Mouse (Mus musculus) hindbrain, embryonic 14.5 days (tissue): ENCODE measurements at regions not wholly inside any gene's neighbourhood (a gene's known extent, or its start where the extent isn't known, plus 50 kb on each side); places are given as distances from the start of the nearest gene placed in this dataset.

Experiments
- ATAC-seq: fragments of 200-750 bp; cut with Nextera tagmentation; 2 replicates; pipeline ENCODE4 v1.8.0; 2017; ENCODE audit warnings: moderate number of reproducible peaks, mild to moderate bottlenecking, moderate TSS enrichment, moderate library complexity; ENCODE audit not compliant: low FRiP score
- DNase-seq: peaks from one replicate; pipeline ENCODE4 v3.0.0-alpha.2; 2015; ENCODE audit warnings: low spot score
- H3K27ac ChIP-seq: fragments of 300-500 bp; sonication (generic); 2 replicates; pipeline ENCODE4 v1.5.1; 2014; ENCODE audit warnings: mild to moderate bottlenecking, moderate library complexity
- H3K27me3 ChIP-seq: fragments of 300-500 bp; sonication (generic); 2 replicates; pipeline ENCODE4 v1.6.1; 2014; ENCODE audit warnings: mild to moderate bottlenecking, low read length, mixed read lengths; ENCODE audit not compliant: control insufficient read depth, insufficient read depth
- H3K36me3 ChIP-seq: fragments of 300-500 bp; sonication (generic); replicated peaks from 2 replicates; pipeline ENCODE4 v1.6.1; 2014; ENCODE audit not compliant: control insufficient read depth, insufficient read depth
- H3K4me1 ChIP-seq: fragments of 300-500 bp; sonication (generic); replicated peaks from 2 replicates; pipeline ENCODE4 v1.6.1; 2014; ENCODE audit warnings: antibody characterized with exemption, low read length, mixed read lengths; ENCODE audit not compliant: control insufficient read depth, insufficient read depth
- H3K4me2 ChIP-seq: fragments of 300-500 bp; sonication (generic); replicated peaks from 2 replicates; pipeline ENCODE4 v1.6.1; 2014; ENCODE audit warnings: mild to moderate bottlenecking, moderate library complexity
- H3K4me3 ChIP-seq: fragments of 300-500 bp; sonication (generic); replicated peaks from 2 replicates; pipeline ENCODE4 v1.5.1; 2014; ENCODE audit warnings: mild to moderate bottlenecking, low read length
- H3K9ac ChIP-seq: fragments of 300-500 bp; sonication (generic); 2 replicates; pipeline ENCODE4 v1.6.1; 2014
- H3K9me3 ChIP-seq: fragments of 300-500 bp; sonication (generic); 2 replicates; pipeline ENCODE4 v1.6.1; 2016; ENCODE audit warnings: low read length; ENCODE audit not compliant: control insufficient read depth
- WGBS: fragments of 180-500 bp; shearing (Covaris S2); extraction: QIAGEN DNeasy Blood & Tissue Kit; methylation state at CpG from one replicate; pipeline ENCODE4 v1.1.7; 2014; 5-methylcytosine and 5-hydroxymethylcytosine counted together

DNA sequence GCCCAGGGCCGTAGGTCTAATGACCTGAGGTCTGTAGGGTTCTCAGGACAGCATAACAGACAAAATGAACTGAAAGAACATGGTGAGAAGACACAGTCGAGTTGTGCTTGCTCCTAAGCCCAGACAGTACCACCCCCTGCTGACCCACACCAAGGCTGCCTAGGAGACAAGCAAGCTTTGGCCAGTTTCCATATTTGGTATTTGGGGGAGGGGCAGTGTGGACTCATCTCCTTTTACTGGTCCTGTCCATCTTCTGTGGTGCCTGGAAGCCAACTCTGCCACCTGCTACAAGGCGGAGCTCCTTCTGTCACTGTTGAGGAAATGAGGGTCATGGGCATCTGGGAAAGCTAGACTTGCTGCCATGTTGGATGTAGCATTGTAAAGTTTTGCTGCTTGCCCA is 68.9 kb downstream of the Tex29 start:
- Histone ChIP-seq H3K27ac (no peak overlapping the region), H3K4me3 (no peak overlapping the region), H3K9ac (no peak overlapping the region), H3K9me3 (no peaks in the 10 kb centered on the region), H3K4me2 (no peak overlapping the region), H3K4me1 (peaks cover 22% of the 10 kb centered on the region), H3K36me3 (no peaks in the 10 kb centered on the region), H3K27me3 (peaks cover 6% of the 10 kb centered on the region; the same call in 1 of the 2 replicates)
- ATAC-seq (no peak), DNase-seq (no peak)
- WGBS, result 62% methylated on average over 3 of the region's 3 CpGs

DNA sequence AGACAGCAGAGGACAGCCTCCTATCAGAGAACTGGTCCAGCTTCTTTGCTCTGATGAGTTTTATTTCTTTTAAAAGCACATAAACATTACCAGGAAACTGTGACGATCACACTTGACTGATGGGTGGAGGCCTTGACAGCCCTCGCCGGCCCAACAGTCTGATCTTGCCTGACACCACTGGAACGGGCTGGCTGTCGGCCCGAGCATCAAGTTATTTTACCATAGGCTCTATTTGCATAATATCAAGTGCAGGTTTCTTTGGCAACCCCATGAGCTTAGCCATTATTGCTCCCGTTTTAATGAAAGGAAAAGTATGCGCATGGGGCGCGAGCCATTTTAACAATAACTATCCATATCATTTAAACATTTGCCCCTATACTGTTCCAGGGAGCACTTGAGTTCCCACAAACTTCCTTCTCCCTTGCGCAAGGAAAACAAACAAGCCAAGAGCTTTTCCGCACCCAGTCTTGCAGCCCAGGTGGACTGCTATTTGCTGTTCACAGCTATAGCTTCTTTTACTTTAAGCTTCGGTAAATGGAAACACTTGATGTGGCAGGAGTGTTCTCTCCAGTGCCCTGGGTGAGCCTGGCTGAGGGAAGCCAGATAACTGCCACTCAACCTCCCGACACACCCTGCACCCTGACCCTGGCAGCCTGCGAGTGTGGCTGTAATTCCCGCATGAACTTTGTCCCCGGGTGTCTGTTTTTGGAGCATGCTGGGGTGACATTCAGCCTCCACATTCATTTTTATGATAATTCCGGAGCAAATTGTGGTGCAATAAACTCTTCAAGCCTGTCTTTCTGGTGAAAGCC is 71.6 kb downstream of the Tex29 start:
- 0 out of 2 replicates have a peak overlapping the region, but pooled peaks have one; percentile 4 for H3K27ac ChIP-seq

DNA sequence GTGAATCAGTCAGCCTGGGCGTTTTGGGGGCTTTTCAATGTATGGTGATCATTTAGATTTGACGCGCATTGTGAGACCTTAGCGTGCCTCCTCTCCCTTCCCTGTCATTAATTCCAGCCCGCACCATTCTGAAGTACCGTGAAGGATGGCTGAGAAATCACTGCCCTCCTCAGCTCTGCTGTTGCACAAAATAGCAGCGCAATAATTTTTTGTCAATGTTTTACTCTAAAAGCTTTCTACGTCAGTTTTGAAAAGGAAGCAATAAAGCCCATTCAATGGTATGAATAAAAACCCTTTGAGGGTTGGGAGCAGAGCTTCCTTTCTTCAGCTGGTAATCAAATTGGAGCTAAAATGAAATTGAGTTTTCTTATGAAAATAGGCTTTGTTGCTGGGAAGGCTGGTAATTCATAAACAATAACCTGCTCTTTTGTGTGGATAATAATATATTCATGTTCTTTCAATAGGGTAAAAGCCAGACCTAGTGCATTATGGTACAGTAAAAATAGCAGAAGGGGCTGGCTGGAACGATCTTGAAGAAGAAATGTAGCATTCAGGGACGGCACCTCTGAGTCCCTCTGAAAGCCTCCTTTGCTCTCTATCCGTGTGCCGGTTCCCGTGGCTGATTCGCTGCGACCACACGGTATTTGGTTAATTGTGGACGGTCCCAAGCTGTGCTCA is 72.3 kb downstream of the Tex29 start:
- ATAC-seq (peak; percentile 41; the same call in 1 of the 2 replicates), DNase-seq (no peak)
- Histone ChIP-seq H3K9me3 (no peaks in the 10 kb centered on the region), H3K27ac (peak overlapping the region; percentile 4; the same call in 1 of the 2 replicates), H3K4me2 (peak overlapping the region; percentile 45), H3K36me3 (no peaks in the 10 kb centered on the region), H3K27me3 (peaks cover 6% of the 10 kb centered on the region; the same call in 1 of the 2 replicates), H3K4me3 (0 out of 2 replicates have a peak overlapping the region, but pooled peaks have one; percentile 13), H3K9ac (peak overlapping the region; percentile 32), H3K4me1 (peaks cover 40% of the 10 kb centered on the region)
- WGBS, result 20% methylated on average over 17 of the region's 17 CpGs

More for the DNA sequence above, 71.6 kb downstream of the Tex29 start:
- peaks cover 6% of the 10 kb centered on the region; the same call in 1 of the 2 replicates for H3K27me3 ChIP-seq
- no peaks in the 10 kb centered on the region for H3K36me3 ChIP-seq
- H3K4me3 ChIP-seq, result no peak overlapping the region
- peak overlapping the region; percentile 32 for H3K9ac ChIP-seq
- ATAC-seq, result no peak
- WGBS, result 38% methylated on average over 18 of the region's 18 CpGs
- peaks cover 40% of the 10 kb centered on the region for H3K4me1 ChIP-seq
- no peaks in the 10 kb centered on the region for H3K9me3 ChIP-seq
- peak overlapping the region; percentile 45 for H3K4me2 ChIP-seq
- no peak for DNase-seq

DNA sequence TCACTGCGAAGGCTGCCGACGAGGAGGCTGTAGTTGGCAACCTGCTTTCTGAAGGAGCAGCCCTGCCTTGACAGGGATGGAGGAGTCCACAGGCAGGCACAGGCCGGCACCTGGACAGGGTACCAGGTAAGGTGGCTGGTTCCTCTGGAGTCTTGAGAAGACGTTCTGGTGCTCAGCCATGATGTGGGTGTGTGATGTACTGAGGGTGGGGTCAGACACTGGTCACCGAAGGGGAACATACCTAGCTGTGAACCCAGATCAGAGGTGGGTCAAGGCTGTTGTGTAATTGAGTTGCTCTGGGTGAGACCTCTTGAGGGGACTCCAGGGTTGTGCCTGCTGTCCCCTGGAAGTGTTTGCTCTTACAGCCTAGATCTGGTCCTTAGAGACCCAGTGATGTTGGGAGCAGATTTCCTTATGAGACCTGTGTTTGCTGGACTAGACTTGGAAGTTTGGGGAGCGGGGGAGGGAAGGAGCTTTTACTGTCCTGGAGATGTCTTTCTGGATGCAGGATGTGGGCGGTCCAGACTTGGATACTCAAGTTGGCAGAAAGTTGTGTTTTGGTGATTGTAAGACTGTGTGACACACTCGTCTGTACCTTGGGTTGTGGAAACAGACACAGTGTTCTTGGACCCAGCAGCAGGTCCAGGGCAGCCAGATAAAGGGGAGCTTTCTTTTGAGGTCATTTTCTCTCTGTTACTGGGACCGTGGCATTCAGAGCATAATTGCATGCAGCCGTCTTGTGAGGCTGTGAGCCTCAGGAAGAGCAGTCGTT is 73.0 kb downstream of the Tex29 start:
- 0 out of 2 replicates have a peak overlapping the region, but pooled peaks have one; percentile 13 for H3K4me3 ChIP-seq
- 40% methylated on average over 12 of the region's 12 CpGs for WGBS
- H3K4me2 ChIP-seq, result peak overlapping the region; percentile 45
- ATAC-seq (no peak; the same call in 1 of the 2 replicates), DNase-seq (no peak)
- no peaks in the 10 kb centered on the region for H3K9me3 ChIP-seq
- no peaks in the 10 kb centered on the region for H3K36me3 ChIP-seq
- H3K27me3 ChIP-seq, result peaks cover 6% of the 10 kb centered on the region; the same call in 1 of the 2 replicates
- no peak overlapping the region for H3K9ac ChIP-seq
- no peak overlapping the region; the same call in 1 of the 2 replicates for H3K27ac ChIP-seq
- H3K4me1 ChIP-seq, result peaks cover 40% of the 10 kb centered on the region

DNA sequence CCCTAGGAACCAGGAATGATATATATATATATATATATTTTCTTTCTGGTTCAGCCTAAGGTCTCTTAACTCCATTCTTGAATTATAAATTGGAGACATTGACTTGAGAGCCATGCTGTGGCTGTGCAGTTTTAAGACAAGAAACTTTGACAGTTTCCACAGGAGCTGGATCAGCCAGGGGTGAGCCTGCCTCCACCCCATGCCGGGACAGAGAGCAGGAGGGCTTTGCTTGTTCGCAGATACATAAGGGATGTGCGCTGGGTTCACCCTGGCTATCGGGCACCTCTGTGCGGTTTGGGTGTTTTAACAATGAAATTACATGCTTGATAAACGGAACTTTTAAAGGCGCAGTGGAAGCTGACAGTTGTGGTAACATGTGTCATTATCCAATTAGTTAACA is 73.9 kb downstream of the Tex29 start:
- no peaks in the 10 kb centered on the region for H3K9me3 ChIP-seq
- WGBS, result 38% methylated on average over 7 of the region's 7 CpGs
- H3K36me3 ChIP-seq, result no peaks in the 10 kb centered on the region
- no peak for ATAC-seq
- no peak overlapping the region for H3K27ac ChIP-seq
- H3K4me1 ChIP-seq, result peaks cover 40% of the 10 kb centered on the region
- no peak for DNase-seq
- H3K4me3 ChIP-seq, result 0 out of 2 replicates have a peak overlapping the region, but pooled peaks have one; percentile 15
- H3K27me3 ChIP-seq, result peaks cover 6% of the 10 kb centered on the region; the same call in 1 of the 2 replicates
- no peak overlapping the region for H3K9ac ChIP-seq
- H3K4me2 ChIP-seq, result peak overlapping the region; percentile 45

DNA sequence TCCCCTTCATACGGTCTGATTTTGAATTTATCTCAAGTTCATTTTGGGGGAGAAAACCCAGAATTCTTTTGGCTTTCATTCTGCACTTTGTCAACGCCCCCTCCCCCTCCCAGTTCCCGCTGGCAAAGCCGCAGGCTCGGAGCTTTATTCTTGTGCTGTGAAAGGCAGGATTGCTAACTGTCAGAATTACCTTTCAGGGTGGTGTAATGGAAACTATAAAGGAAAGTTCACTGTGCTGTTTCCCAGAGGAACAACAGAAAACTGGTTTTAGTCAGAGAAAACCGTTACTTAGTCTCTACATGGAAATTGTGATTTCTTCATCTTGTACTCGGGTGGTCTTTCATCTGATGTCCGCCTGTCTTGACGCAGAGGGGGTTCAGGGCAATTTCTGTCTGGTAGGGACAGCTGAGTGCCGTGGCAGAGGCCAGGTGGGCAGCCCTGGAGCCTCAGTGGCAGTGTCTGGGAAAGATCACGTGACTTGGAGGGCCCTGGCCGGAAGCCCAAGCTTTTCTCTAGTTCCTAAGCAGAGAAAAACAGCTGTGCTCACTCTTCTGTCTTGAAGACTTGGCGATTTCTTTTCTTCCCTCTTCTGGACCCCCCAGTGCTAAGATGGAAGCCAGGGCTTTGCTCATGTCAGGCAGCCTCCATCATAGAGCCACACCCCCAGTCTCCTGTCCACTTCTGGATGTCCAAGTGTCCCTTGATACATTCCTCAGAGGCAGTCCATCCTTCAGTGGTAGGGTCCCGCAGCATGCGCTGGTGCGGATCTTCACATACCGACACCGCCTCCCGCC is 74.6 kb downstream of the Tex29 start:
- no peak for DNase-seq
- peak overlapping the region; percentile 45 for H3K4me2 ChIP-seq
- no peaks in the 10 kb centered on the region for H3K36me3 ChIP-seq
- H3K4me1 ChIP-seq, result peaks cover 40% of the 10 kb centered on the region
- H3K27ac ChIP-seq, result no peak overlapping the region
- peak overlapping the region; percentile 15 for H3K4me3 ChIP-seq
- ATAC-seq, result no peak
- peaks cover 6% of the 10 kb centered on the region; the same call in 1 of the 2 replicates for H3K27me3 ChIP-seq
- no peak overlapping the region for H3K9ac ChIP-seq
- 33% methylated on average over 19 of the region's 19 CpGs for WGBS
- H3K9me3 ChIP-seq, result no peaks in the 10 kb centered on the region

DNA sequence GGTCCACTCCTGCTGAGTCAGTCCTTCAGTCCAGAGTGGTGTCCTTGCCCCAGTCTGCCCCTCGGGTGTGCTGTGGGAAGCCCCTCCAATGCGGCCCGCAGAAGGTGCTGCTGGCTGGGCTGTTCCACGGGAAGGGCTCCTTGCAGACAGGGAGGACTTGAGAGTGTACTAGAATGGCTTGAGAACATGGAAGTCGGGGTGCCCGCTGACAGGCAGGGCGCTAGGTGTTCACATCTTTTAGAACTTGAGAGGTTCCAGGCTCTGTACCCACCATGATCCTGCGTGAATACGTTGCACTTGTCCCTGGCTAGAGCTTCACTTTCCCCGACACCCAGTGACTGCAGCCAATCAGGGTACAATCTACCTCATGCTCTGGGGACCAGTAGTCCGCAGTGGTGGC is 75.4 kb downstream of the Tex29 start:
- H3K27me3 ChIP-seq, result peaks cover 6% of the 10 kb centered on the region; the same call in 1 of the 2 replicates
- H3K36me3 ChIP-seq, result no peaks in the 10 kb centered on the region
- DNase-seq, result no peak
- H3K4me3 ChIP-seq, result no peak overlapping the region
- H3K9me3 ChIP-seq, result no peaks in the 10 kb centered on the region
- peaks cover 40% of the 10 kb centered on the region for H3K4me1 ChIP-seq
- 94% methylated on average over 11 of the region's 11 CpGs for WGBS
- H3K4me2 ChIP-seq, result peak overlapping the region; percentile 45; the same call in 1 of the 2 replicates
- H3K9ac ChIP-seq, result no peak overlapping the region
- no peak for ATAC-seq
- H3K27ac ChIP-seq, result no peak overlapping the region

DNA sequence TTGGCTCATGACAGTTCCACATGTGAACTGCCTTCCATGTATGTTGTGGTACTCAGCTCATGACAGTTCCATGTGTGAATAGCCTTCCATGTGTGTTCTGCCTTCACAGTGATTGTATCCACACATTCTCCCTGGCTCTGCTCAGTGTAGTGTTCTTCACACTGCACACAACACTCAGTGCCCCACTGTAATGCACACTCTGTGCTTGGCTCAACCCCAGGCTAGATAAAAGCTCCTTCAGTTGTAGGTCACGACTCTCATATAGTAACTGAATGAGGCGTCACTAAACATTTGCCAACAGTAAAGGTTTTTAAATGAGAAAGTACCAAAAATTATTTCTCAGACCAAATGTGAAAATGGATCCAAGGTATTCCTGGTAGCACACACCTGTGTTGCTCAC is 79.6 kb downstream of the Tex29 start:
- WGBS, result 87% methylated on average over 2 of the region's 2 CpGs
- Histone ChIP-seq H3K27me3 (no peaks in the 10 kb centered on the region), H3K27ac (no peak overlapping the region), H3K4me1 (peaks cover 12% of the 10 kb centered on the region), H3K36me3 (no peaks in the 10 kb centered on the region), H3K9me3 (no peaks in the 10 kb centered on the region), H3K4me3 (no peak overlapping the region), H3K9ac (no peak overlapping the region), H3K4me2 (no peak overlapping the region)
- DNase-seq (no peak), ATAC-seq (no peak)
